Mouse (Mus musculus) left cerebral cortex, postnatal 10 days (tissue): ENCODE measurements around the gene Wdsub1. TPM values are rescaled to one million over a fixed set of nuclear protein-coding genes. Genes with fewer than 3 reads are reported as not detected.

ENCODE experiments used
- DNase-seq, 2 experiments: peaks; one replicate each; pipeline ENCODE4 v3.0.0; 2021 to 2022; ENCODE audit warnings: low spot score in 2 of 2, mixed read lengths in 1 of 2; ENCODE audit errors: extremely low spot score in 1 of 2
- intact Hi-C: fragments of 180-260 bp; cut with DNase I; formaldehyde crosslinking; loops from one replicate; pipeline ENCODE4 v1.15.1; 2025
- total RNA-seq, 2 experiments: library from RNA; stranded (reverse); gene quantifications; 2 replicates each; pipeline ENCODE4 v1.2.3; 2021

Gene Wdsub1
- total RNA-seq, 2 experiments from 2014 or later: 12.3 to 12.8 TPM

DNA sequence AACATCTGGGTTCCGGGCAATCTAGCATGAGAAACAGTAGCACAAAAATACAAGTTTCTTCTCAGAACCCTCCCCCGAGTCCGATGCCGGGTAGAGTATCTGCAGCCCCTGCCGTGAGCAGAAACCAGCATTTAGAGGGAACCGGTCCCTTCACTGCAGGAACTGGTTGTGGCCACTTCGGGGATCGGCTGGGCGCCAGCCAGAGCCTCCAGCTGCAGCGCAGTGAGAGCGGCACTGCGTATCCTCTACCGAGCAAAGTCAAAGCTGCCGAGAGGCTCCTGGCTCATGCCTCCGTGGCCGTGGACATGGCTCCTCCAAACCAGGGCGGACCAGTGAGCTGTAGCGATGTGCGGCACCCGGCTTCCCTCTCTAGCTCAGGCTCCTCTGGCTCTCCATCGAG, 39.2 kb downstream of the Wdsub1 start:
- no peak for DNase-seq
- intact Hi-C loops: no loop called here

DNA sequence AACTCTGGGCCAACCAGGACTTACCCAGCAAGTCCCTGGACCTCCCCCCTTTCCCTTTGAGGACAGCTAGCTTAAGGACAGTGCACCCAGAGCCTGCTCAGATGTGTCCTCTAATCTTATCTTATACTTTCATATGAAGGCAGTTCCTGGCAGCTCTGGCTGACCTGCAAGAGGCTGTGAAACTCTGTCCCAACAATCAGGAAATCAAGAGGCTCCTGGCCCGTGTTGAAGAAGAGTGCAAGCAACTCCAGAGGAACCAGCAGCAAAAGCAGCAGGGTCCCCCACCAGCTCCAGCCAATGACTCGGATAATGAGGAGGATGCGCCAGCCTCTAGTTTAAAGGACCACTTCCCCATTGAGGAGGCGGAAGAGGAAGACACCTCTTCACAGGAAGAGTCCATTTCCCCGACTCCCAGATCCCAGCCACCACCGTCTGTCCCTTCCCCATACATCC, 39.8 kb downstream of the Wdsub1 start:
- DNase-seq: no peak
- intact Hi-C loops: no loop called here

DNA sequence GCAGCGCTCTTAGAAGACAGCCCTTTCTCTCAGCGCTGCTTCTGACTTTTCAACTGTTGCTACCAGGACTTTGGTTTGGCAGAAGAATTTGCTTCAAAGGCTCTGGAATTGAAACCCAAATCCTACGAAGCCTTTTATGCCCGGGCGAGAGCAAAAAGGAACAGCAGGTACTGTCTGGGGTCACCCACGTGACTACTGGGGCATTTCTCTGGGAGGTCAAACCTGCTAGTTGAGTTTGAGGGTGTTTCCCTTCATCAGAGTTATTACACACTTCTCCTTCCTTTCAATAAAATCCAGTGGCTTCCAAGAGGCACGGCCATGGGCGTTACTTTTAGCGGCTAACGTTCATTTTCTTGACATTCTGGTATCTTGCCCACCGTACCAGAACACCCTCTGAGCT, 40.4 kb downstream of the Wdsub1 start:
- DNase-seq: no peak
- intact Hi-C loops: no loop called here

DNA sequence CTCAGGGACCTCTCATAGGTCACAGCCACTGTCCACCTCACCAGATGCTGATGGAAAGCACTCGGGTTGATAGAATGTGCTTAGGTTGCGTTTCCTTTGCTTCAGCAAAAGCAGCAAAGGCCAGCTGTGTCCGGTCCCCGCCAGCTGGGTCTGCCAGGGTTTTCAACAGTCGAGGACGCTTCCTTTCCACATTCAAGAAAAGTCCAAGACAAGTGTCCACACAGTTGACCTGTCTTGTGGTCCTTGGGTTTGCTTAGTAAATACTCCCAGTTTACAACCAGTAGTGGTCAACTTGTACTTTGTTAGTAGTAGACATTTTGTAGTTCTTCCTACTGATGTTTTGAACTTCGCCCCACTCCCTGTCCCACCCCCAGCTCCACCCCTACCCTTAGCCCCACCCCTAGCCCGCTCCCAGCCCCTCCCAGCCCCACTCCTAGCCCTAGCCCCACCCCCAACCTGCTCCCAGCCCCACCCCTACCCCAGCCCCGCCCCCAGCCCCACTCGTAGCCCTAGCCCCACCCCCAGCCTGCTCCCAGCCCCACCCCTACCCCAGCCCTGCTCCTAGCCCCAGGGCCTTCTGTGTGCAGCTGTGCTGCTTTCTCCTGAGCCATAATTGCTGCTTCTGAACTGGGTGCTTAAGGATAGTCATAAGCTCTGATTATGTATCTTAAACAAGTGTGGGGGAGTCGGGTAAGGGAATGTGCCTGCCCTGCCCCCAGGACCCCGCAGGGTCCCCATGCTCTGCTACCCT, 41.0 kb downstream of the Wdsub1 start:
- intact Hi-C loops: no loop called here
- DNase-seq: peak in 1 of 2 experiments; percentile 49

DNA sequence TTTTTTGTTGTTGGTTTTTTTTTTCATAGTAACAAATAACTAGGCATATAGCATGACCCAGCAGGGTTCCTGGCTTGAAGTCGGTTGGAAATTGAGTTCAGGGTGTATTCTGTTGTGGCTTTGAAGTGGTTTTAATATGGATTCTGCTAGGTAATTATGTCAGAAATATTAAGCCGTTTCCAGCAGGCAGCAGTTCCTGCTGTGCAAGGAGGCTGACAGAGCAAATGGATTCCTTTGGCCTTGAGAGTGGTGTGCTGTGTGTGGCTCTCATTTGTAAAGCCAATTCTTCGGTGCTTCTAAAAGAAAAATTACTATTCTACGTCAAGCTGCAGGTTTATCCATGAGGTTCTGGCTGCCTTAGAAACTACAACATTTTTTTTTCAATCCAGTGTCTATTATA, 42.2 kb downstream of the Wdsub1 start:
- no peak for DNase-seq
- intact Hi-C loops: no loop called here

DNA sequence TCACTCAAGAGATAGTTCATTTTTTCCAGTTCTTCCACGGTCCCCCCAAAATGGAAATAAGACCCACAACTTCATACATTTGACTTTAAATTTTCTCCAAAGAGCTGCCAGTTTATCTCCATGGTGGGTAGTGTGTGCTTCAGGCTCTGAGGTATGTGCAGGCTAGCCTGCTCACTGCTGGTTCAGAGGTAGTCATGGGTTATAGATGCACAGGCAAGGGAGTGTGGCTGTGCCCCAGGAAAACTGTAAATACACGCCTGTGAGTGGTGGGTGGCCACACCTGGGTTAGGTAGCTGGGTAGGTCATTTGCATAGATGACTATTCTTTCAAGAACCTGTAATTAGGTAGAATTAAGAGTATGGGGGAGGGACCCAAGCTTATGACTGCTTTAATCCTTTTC, 42.6 kb downstream of the Wdsub1 start:
- intact Hi-C loops: no loop called here
- DNase-seq: no peak

DNA sequence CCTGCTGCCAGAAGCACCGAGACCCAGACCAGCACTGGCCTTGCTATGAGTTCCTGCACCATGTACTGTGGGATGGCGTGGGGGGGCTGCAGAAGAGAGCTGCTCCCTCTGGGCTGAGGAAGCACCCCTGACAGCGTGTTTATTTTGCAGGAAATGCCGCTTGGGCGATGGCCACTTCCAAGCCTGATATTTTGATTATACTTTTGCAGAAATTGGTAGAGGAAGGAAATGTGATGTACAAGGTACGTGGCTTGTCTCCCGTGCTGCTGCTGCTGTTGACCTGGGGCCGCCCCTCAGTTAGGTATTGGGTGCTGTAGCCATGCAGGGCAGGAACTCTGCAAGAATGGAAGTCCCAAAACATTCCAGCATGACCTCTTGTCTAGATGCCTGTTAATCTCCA, 43.6 kb downstream of the Wdsub1 start:
- DNase-seq: peak in 1 of 2 experiments; percentile 77
- intact Hi-C loops: no loop called here

DNA sequence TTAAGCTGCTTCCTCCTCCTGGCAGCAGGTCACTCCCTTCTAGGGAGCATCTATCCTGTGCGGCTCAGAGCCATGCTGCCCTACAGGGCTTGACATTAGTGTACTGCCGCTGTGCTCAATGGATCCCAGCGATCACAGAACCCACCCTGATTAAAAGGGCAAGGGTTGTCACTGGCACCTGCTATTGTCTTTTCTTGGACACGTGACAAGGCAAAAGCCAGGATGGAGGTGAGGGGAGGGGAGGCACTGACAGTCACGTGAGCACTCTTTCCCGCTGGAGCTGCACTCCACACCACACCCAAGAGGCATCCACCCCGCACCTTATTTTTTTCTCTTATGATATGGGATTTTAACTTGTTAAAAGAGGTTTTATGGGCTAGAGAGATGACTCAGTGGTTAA, 50.6 kb downstream of the Wdsub1 start:
- DNase-seq: no peak
- intact Hi-C loops: no loop called here

DNA sequence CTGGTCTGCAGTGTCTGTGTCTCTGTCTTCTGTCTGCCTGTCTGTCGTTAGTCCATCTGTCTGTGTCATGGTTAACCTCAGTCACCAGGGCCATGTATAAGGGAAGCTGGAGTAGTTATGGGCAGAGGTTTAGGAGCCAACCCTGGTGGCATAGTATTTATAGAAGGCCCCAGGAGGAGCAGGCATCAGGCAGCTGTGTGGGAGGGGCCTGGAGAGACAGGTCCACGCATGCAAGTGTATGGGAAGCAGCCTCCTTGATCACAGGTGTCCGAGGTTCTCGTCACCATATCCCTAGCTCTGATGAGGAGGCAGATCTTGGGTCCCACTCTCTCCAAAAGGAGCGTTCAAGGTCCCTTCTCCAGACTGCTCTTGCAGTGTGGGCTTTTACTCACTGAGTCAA, 51.5 kb downstream of the Wdsub1 start:
- intact Hi-C loops: no loop called here
- no peak for DNase-seq

DNA sequence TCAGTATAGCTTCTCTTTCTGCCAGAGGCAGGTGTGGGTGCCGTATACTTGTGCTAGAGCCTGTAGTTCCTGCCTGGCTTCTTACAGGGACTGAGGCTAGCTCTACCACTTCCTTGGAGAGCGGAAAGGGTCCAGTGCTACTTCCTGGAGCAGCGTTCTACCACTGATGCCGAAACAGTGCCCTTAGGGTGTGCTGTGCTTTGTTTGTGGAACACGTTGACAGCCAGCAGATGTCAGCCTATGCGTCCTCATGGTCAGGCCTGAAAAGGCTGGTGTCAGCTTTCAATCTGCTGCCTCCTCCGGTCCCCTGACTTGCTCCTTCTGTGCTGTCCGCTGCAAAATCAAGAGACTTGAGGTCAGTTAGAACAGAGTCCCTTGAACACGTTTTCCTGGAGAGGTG, 52.2 kb downstream of the Wdsub1 start:
- intact Hi-C loops: no loop called here

DNA sequence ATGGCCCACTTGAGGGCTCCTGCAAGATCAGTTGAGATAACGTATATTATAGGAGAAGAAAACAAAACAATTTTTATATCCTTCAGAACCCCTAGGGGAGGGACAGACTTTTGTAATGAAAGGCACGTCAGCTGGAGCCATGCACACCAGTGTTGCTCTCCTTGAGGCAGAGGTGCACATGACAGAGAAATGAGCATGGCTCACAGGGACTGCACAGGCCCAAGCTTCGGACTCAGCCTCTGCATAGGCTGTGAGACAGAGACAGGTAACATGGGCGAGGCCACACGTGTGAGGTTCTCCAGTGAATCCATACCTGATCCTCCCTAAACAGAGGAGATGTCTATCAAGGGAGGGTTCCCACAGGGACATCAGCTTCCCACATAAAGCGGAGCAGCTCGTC, 52.7 kb downstream of the Wdsub1 start:
- no peak for DNase-seq
- intact Hi-C loops: no loop called here

More for the DNA sequence above, 52.2 kb downstream of the Wdsub1 start:
- peak in 1 of 2 experiments; percentile 43 for DNase-seq

DNA sequence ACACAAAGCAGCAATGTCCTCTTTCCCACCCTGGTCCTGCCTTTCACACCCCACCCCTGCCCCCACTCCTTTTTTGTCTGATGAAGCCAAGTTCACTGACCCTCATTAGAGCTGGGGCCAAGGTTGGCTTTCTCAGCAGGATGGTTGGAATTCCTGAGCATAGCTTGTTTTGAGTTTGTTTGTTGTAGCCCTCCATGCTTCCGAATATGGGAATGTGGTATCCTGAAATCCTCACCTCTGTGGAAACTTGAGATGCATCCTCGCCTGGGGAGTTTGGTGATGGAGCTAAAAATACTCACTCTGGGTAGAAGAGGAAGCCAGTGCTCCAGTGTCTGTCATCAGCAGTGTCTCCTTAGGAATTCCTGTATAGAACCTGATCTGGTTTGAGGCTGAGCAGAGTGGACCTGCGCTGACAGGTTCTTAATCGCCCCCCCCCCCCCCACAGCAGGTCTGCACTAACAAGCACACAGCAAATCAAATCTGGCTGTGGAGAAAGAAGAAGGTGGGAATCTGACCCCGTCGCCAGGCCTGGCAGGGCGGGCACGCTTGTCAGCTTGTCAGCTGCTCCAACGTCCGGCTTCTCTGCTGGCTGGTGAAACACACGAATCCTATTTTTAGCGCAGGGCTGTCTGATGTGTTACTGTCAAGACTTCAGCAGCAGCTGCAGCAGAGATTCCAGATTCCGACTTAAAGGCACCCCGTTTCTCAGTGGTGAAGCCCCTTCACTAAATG, 53.4 kb downstream of the Wdsub1 start:
- intact Hi-C loops: no loop called here
- DNase-seq: peak in 1 of 2 experiments; percentile 75

DNA sequence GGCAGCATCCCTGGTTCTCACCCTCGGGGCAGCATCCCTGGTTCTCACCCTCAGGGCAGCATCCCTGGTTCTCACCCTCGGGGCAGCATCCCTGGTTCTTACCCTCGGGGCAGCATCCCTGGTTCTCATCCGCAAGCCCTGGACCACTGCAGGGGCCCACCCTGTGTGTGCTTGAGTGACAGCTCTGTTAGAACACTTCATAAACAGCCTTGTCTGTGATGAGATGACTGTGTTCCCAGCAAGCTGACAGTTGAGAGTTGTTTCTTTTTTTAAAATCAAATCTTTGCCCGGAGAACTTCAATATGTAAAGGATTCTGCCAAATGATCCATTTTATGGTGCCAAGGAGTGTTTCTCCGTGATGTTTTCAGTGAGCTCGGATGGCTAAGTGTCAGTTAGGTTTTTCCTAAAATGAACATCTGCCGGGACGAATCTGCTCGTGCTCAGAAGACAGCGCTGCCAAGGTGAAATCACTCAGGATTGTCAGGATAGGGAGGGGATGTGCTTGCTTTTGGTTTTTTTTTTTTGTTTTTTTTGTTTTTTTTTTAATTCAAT, 54.2 kb downstream of the Wdsub1 start:
- no peak for DNase-seq
- intact Hi-C loops: no loop called here

DNA sequence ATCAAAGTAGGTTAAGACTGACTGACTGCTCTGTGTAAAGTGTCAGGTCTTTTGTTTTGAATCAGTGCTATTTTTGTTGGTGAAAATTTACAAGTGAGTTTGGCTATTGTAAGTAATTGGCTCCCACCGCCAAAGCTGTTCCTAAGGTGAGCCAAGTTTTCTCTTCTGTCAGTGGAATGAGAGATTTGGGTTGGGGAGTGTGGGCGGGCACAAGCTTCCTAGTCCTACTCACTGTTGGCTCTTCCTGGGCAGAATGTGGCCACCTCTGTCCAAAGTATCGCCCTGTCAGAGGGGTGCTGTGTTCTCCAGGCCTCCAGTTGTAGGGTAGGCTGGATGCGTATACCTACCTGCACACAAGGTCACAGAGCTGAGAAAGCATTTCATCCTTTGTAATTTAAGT, 57.0 kb downstream of the Wdsub1 start:
- intact Hi-C loops: no loop called here
- no peak for DNase-seq

DNA sequence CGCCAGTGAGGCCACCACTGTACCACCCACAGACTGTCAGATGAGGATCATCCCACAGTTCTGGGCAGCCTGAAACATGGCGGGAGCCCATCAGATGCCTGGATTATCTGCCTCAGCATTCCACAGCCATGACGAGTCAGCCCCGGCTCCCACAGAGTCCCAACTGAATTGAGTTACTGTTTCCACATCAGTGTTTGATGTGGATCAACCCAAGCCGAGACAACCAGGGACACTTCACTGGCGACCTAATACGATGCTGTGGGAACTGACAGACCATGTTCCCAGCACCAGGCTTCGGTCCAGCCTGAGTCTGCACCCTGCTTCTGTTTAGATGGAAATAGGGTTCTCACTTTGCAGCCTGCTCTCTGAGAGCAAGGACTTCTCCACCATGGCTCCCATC, 58.1 kb downstream of the Wdsub1 start:
- intact Hi-C loops: no loop called here
- DNase-seq: no peak

DNA sequence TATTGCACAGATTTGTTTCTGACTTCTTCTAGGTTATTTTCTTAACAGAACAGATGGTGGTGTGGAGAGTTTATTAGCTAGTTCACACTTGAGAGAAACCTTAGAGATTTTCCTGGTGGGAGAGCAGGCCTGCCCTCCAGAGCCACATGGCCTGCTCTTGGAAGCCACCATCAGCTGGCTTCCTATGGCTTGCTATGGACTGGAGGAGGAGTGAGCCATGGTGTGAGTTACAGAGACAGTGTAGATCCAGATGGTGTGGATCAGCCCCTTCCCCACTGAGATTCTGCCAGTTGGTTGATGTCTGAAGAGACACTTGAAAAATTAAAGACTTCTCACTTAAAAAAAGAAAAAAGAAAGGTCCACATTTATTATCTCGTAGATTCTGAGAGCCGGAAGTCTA, 61.3 kb downstream of the Wdsub1 start:
- intact Hi-C loops: no loop called here
- DNase-seq: no peak

DNA sequence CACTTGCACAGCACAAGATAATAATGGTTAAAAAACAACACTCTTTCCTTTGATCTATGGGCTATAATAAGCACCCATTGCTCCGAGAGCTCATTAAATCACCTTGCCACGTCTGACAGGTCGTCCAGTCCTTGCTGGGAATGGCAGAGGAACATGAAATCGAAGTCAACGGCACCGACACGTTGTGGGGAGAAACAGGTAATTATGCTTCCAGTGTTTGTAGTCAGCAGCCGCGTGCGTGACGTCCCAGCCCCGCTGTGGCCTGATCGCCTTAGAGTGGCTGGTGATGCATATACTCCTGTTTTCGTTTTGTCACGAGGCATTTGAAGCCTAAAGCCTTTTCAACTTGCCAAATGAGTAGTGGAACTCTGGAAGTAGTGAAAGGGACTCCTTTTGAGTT, 62.3 kb downstream of the Wdsub1 start:
- intact Hi-C loops: no loop called here
- DNase-seq: no peak

DNA sequence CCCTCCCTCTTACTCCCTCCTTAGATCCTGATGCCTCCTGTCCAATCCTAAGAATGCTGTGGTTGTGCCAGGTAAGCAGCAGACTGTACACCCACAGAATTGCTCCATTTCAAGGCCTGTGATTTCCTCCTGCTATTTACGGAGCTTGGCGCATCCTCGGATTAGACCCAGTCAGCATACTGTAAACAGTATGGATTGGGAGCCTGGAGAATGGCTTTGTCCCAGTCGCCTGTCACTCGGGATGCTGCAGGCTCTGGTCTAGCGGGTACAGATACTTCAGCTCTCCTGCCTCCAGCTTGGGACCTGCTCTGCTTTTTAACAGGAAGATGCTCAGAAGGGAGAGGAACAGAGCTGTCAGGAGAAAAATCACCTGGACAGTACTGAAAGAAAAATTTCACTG, 63.0 kb downstream of the Wdsub1 start:
- intact Hi-C loops: no loop called here
- no peak for DNase-seq

DNA sequence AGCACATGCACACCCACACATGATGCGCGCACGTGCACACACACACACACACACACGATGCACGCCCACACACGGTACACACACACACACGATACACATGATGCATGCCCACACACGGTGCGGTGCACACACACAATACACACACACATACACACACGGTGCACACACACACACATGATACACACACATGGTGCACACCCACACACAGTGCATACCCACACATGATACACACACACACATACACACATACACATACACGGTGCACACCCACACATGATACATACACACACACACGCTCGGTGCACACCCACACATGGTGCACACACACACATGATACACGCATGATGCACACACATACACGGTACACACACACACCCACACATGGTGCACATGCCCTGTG, 63.7 kb downstream of the Wdsub1 start:
- intact Hi-C loops: no loop called here
- DNase-seq: no peak

DNA sequence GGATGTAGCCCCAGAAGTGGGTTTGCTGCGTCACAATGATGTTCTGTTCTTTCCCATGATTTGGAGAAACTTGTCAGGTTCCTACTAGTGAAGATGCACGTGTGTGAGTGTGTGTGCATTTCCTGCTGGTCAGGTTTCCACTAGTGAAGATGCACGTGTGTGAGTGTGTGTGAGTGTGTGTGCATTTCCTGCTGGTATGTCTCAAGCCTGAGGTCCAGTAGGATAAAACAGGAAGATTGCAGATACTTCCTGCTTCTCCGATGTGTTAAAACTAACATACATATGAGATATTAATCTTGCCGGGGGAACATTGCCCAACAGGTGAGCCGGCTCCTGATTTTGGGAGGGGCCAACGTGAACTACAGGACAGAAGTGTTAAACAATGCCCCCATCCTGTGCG, 67.4 kb downstream of the Wdsub1 start:
- intact Hi-C loops: no loop called here

More for the DNA sequence above, 67.4 kb downstream of the Wdsub1 start:
- no peak for DNase-seq
